Mouse (Mus musculus) erythroblast, embryonic 14.5 days (primary cell): Measurements from ENCODE around the gene Olfr1394.

Experiments
- GATA1 ChIP-seq: IDR thresholded peaks from 2 replicates; pipeline ENCODE4 v1.6.1; 2012; ENCODE audit warnings: low read length, inconsistent platforms, mixed read lengths
- TAL1 ChIP-seq: IDR thresholded peaks from 3 replicates; pipeline ENCODE4 v1.6.1; 2012; ENCODE audit warnings: low read length, inconsistent platforms, mixed read lengths

GRCm38 (mm10) chr11:49170576-49170975 lies 16.4 kb downstream of the Olfr1394 start:
- TF ChIP-seq GATA1 (no peak), TAL1 (no peak)
